Mouse (Mus musculus): ENCODE data around the gene Cpt2. TPM values are rescaled to one million over a fixed set of nuclear protein-coding genes. Genes with fewer than 3 reads are reported as not detected.

Gene Cpt2
- polyA plus RNA-seq, 1 experiment: 68.3 TPM

DNA sequence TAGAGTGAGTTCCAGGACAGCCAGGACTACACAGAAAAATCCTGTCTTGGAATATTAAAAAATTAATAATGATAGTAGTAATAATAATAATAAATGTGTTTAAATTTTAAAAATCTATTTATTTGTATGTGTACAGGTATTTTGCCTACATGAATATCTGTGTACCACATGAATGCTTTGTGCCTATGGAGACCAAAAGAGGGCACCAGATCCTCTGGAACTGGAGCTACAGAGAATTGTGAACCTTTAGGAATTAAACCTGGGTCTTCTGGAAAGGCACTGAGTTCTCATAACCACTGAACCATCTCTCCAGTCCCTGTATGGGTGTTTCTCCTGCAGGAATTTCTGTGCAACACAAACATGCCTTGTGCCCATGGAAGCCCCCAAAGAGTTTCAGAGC, 29.4 kb upstream of the Cpt2 start:
- Histone ChIP-seq H3K4me1 (ENCODE audit: control insufficient read depth, insufficient read depth, low read length) (no peaks in the 10 kb centered on the region), H3K4me3 (replicated peaks; ENCODE audit: extremely low read depth, low read depth, low read length) (no peak overlapping the region)
- TF ChIP-seq CTCF (IDR thresholded peaks at IDR 0.05; ENCODE audit: insufficient read depth, low read length): no peak
- TF ChIP-seq POLR2A (IDR thresholded peaks at IDR 0.05; ENCODE audit: borderline replicate concordance, extremely low read depth, low read depth, low read length): no peak
- DNase-seq: no peak

DNA sequence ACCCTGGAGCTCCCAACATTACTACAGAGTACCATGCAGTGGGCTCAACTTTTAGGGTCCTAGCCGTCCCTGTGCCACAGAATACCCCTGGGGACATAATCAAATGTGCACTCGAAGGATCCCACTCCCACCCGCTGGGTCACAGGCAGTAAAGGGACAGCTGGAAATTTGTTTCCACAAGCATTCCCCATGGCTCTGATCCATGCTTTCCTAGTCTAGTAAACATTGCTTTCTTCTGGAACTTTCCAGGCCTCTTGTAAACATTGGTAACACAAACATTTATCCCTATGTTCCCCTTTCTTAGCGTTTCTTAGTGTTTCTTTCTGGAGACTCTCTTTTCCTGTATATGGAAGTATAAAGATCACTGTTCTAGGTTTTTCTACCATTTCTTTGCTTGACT, 26.5 kb upstream of the Cpt2 start:
- no peak for TF ChIP-seq POLR2A (IDR thresholded peaks at IDR 0.05; ENCODE audit: borderline replicate concordance, extremely low read depth, low read depth, low read length)
- no peak for TF ChIP-seq CTCF (IDR thresholded peaks at IDR 0.05; ENCODE audit: insufficient read depth, low read length)
- 56% methylated on average over 4 of the region's 4 CpGs for WGBS
- Histone ChIP-seq H3K4me1 (ENCODE audit: control insufficient read depth, insufficient read depth, low read length) (no peaks in the 10 kb centered on the region), H3K4me3 (replicated peaks; ENCODE audit: extremely low read depth, low read depth, low read length) (no peak overlapping the region)
- no peak for DNase-seq

DNA sequence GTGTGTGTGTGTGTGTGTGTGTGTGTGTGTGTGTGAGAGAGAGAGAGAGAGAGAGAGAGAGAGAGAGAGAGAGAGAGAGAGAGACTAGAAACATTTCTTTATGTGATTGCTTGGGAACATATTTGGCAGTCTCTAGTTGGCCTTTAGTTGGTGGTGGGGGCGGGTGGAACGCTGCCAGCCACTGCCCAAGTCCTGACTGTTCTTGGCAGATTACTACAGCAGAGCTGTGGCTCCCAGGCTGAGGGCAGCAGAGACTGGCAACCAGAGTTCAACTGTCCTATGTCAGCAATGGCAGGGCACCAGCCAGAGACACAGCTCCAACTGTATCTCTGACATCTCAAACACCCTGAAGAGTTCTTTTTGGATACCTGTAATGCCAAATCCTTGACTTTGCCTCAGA, 20.7 kb upstream of the Cpt2 start:
- DNase-seq: no peak

DNA sequence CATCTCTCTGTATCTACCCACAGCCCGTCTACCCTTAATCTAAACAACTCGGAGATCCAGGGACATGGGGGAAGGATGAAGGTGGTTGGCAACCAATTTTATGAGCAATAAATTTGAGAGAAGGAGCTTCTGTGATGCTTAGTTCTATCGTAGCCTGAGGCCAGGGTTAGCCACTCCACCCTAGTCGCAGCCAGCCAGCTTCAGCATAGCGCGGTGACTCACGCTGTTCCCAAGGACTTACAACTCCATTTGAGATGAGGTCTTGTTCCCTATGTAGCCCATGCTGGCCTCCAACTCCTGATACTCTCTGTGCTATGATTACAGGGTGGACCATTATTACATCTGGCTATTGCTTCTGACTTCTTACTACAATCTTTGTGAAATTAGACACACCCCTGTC, 19.3 kb upstream of the Cpt2 start:
- Histone ChIP-seq H3K4me3 (replicated peaks; ENCODE audit: extremely low read depth, low read depth, low read length) (no peak overlapping the region), H3K4me1 (ENCODE audit: control insufficient read depth, insufficient read depth, low read length) (no peaks in the 10 kb centered on the region)
- TF ChIP-seq POLR2A (IDR thresholded peaks at IDR 0.05; ENCODE audit: borderline replicate concordance, extremely low read depth, low read depth, low read length) (no peak), CTCF (IDR thresholded peaks at IDR 0.05; ENCODE audit: insufficient read depth, low read length) (no peak)
- DNase-seq: no peak
- 82% methylated on average over 7 of the region's 7 CpGs for WGBS

More for the DNA sequence above, 20.7 kb upstream of the Cpt2 start:
- TF ChIP-seq CTCF (IDR thresholded peaks at IDR 0.05; ENCODE audit: insufficient read depth, low read length): no peak
- no peak for TF ChIP-seq POLR2A (IDR thresholded peaks at IDR 0.05; ENCODE audit: borderline replicate concordance, extremely low read depth, low read depth, low read length)
- Histone ChIP-seq H3K4me1 (ENCODE audit: control insufficient read depth, insufficient read depth, low read length) (no peaks in the 10 kb centered on the region), H3K4me3 (replicated peaks; ENCODE audit: extremely low read depth, low read depth, low read length) (no peak overlapping the region)
- WGBS: 64% methylated on average over 2 of the region's 2 CpGs

DNA sequence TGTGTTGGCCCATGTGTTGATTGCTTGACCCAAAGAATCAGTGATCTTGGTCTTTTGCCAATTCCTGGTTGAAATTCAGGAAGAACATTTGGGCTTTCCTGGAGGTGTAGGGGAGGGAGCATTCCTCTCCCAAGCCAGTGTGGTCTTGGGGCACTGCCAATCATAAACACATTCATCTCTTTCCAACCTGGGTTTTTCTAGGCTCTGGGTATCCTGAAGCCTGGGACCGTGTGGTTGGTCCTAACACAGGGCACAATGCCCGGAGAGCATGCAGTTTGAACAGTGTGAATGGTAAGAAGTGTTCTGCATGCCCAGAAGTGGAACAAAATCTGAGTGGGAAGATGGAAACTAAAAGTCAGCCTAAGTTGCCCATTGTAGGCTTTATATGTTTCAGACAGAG, 14.7 kb upstream of the Cpt2 start:
- no peak for TF ChIP-seq POLR2A (IDR thresholded peaks at IDR 0.05; ENCODE audit: borderline replicate concordance, extremely low read depth, low read depth, low read length)
- TF ChIP-seq CTCF (IDR thresholded peaks at IDR 0.05; ENCODE audit: insufficient read depth, low read length): no peak
- WGBS: 38% methylated on average over 2 of the region's 2 CpGs
- Histone ChIP-seq H3K4me3 (replicated peaks; ENCODE audit: extremely low read depth, low read depth, low read length) (no peak overlapping the region), H3K4me1 (ENCODE audit: control insufficient read depth, insufficient read depth, low read length) (no peaks in the 10 kb centered on the region)
- no peak for DNase-seq

DNA sequence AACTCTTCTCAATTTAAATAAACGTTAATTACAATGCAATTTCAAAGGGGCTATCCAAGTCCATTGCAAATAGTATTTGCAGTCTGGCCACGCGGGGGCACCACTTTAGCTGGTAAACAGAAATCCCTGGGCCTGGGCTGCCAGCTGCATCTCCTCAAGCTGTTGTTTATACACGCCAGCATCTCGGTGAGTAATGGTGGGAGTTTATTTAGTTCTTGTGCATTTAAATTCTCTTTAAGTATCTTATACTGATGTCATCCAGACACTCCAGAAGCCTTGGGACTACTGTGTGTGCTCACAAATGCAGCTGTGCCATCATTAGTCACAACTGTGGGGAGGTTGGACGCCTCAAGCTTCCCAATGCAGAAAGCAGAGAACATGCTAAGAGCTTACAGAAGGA, 13.9 kb upstream of the Cpt2 start:
- DNase-seq: peak; percentile 44
- WGBS: 19% methylated on average over 6 of the region's 6 CpGs
- TF ChIP-seq POLR2A (IDR thresholded peaks at IDR 0.05; ENCODE audit: borderline replicate concordance, extremely low read depth, low read depth, low read length) (no peak), CTCF (IDR thresholded peaks at IDR 0.05; ENCODE audit: insufficient read depth, low read length) (peak; percentile 53)
- Histone ChIP-seq H3K4me3 (replicated peaks; ENCODE audit: extremely low read depth, low read depth, low read length) (no peak overlapping the region), H3K4me1 (ENCODE audit: control insufficient read depth, insufficient read depth, low read length) (no peaks in the 10 kb centered on the region)

DNA sequence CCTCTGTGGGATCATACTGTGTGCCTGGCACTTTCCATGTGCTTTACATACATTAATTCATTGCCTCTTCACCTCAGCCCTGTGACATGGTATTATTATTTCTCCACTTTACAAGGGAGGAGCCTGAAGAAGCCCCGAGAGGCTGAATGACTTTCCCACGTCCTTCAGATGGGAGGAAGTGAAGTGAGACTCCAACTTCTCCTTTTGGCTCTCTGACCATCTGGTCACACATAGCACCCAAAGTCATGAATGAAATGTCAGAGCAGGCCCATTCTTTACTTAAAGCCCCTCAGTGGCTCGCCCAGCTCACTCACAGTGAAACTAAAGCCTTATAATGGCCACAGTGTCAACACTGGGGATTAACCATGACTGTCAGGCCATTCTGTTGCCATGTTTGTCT, 11.8 kb upstream of the Cpt2 start:
- DNase-seq: no peak
- Histone ChIP-seq H3K4me3 (replicated peaks; ENCODE audit: extremely low read depth, low read depth, low read length) (no peak overlapping the region), H3K4me1 (ENCODE audit: control insufficient read depth, insufficient read depth, low read length) (no peaks in the 10 kb centered on the region)
- WGBS: 48% methylated on average over 3 of the region's 3 CpGs
- TF ChIP-seq CTCF (IDR thresholded peaks at IDR 0.05; ENCODE audit: insufficient read depth, low read length) (no peak), POLR2A (IDR thresholded peaks at IDR 0.05; ENCODE audit: borderline replicate concordance, extremely low read depth, low read depth, low read length) (no peak)

DNA sequence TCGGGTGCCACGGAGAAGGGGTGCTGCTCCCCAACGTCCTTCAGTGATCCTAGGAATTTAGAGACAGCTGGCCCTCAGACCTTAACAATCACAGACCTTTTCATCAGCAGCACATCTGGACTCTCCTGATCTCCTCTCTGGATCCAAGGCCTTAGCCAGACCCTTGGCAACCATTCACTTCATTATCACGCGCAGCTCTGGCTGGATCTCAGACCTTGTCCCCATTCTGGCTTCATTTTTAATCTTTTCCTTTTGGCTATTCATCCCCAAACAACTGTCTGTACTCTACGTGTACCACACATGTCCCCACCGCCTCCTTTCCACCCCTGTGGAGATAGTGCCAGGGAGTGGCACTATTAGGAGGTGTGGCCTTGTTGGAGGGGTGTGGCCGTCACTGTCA, 9.8 kb upstream of the Cpt2 start:
- 67% methylated on average over 8 of the region's 8 CpGs for WGBS
- H3K4me3 ChIP-seq (replicated peaks; ENCODE audit: extremely low read depth, low read depth, low read length): no peak overlapping the region
- no peak for DNase-seq
- no peak for TF ChIP-seq CTCF (IDR thresholded peaks at IDR 0.05; ENCODE audit: insufficient read depth, low read length)
- TF ChIP-seq POLR2A (IDR thresholded peaks at IDR 0.05; ENCODE audit: borderline replicate concordance, extremely low read depth, low read depth, low read length): no peak
- H3K4me1 ChIP-seq (ENCODE audit: control insufficient read depth, insufficient read depth, low read length): no peaks in the 10 kb centered on the region

DNA sequence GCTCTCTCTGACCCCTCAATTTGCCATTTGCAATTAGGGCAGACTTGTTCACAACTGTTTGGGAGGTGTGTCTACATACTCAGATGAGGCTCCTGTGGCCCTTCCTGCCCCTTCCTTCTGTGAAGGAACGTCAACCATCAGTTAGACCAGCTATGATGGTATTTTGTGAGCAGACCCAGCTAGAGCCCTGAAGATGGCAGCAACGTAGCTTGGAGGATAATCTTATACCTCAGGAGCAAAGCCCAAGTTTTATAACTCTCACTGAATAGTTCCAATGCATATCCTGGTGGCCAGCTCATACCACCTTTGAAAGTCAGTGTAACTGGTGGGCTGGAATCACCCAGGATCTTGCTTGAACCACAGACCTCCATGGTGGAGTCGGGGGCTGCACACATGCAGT, 8.0 kb upstream of the Cpt2 start:
- no peak for DNase-seq
- no peak overlapping the region for H3K4me3 ChIP-seq (replicated peaks; ENCODE audit: extremely low read depth, low read depth, low read length)
- WGBS: 69% methylated on average over 3 of the region's 3 CpGs
- TF ChIP-seq CTCF (IDR thresholded peaks at IDR 0.05; ENCODE audit: insufficient read depth, low read length): no peak
- no peak for TF ChIP-seq POLR2A (IDR thresholded peaks at IDR 0.05; ENCODE audit: borderline replicate concordance, extremely low read depth, low read depth, low read length)
- H3K4me1 ChIP-seq (ENCODE audit: control insufficient read depth, insufficient read depth, low read length): no peaks in the 10 kb centered on the region

DNA sequence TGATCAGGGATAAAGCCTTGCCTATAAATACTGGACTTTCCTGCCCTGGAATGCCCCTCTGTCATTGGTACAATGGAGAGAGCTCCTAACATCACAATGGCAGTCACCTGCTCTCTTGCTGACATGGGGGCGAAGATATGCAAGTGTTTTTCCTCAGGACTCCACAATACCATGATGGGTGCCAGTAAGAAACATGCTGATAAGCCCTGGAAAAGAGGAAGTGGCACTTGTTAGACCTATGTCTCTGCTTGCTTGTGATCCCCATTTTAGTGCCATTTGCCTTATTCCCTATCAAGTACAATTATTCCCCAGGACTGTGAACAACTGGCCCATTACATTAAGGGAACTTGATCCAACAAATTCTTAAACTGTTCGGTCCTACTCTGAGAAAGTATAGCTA, 5.3 kb upstream of the Cpt2 start:
- DNase-seq: no peak
- Histone ChIP-seq H3K4me1 (ENCODE audit: control insufficient read depth, insufficient read depth, low read length) (no peaks in the 10 kb centered on the region), H3K4me3 (replicated peaks; ENCODE audit: extremely low read depth, low read depth, low read length) (no peak overlapping the region)
- 78% methylated on average over 2 of the region's 2 CpGs for WGBS
- TF ChIP-seq POLR2A (IDR thresholded peaks at IDR 0.05; ENCODE audit: borderline replicate concordance, extremely low read depth, low read depth, low read length) (no peak), CTCF (IDR thresholded peaks at IDR 0.05; ENCODE audit: insufficient read depth, low read length) (no peak)

DNA sequence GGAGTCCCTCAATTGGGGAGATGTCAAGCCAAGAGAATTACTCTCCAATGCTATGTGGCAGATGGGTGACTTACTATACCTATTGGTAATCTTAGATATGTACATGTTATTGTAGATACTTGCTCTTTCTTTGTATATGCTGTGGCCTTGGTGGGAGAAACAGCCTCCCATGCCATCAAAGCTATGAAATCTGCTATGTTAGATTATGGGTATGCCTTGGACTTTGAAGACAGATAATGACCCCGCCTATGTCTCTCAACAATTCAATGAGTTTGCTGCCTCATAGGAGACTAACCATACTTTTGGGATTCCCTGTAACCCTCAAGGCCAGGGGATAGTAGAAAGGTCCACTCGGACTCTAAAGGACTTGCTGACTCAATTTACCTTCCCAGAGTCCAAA, 4.9 kb upstream of the Cpt2 start:
- TF ChIP-seq CTCF (IDR thresholded peaks at IDR 0.05; ENCODE audit: insufficient read depth, low read length) (no peak), POLR2A (IDR thresholded peaks at IDR 0.05; ENCODE audit: borderline replicate concordance, extremely low read depth, low read depth, low read length) (no peak)
- H3K4me1 ChIP-seq (ENCODE audit: control insufficient read depth, insufficient read depth, low read length): no peaks in the 10 kb centered on the region
- 65% methylated on average over 2 of the region's 2 CpGs for WGBS
- H3K4me3 ChIP-seq (replicated peaks; ENCODE audit: extremely low read depth, low read depth, low read length): no peak overlapping the region
- DNase-seq: no peak

Measured in lung, adult 2 months (tissue).